ENCODE assay signal across 28 mouse cellular contexts in the genomic region with DNA sequence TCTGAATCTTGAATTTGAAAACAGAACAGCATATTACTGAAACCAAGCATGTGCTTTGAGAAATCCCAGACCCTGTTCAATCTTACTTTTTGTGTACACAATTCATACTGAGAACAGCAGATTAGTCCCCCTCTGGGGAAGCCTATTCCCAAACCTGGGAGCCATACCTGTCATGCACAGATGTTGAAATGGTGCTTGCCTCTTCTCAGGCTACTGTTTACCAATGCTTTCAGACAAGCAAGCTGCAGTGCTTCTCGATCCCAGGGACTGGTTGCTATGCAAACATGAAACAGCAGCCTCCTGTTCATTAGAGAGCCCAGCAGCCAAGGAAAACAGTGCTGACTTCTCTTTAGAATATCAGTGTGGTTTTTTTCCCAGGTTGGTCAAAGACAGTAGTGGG.
DNase-seq lines count a peak whose midpoint lies in the region; ATAC-seq and TF ChIP-seq lines count a peak whose summit lies in the region.
"Had no signal": no experiment of that assay in that cellular context is flagged by ENCODE, and none has a peak within 500 bp of the region (broad histone marks: within the 10 kb centered on the region; RNA-seq: fewer than 3 reads in every experiment).

No protein-coding gene starts in this region.

- peak; percentile 12 for DNase-seq in lung, embryonic 14.5 days
- DNase-seq in lung, postnatal 0 days (ENCODE audit: low spot score), result no peak
- DNase-seq in embryonic facial prominence, embryonic 10.5 days (ENCODE audit: low spot score), result peak; percentile 11
- DNase-seq in embryonic facial prominence, embryonic 14.5 days (ENCODE audit: low spot score), result peak; percentile 41
- DNase-seq in thymus, postnatal 14 days, result no peak
- no peak for DNase-seq in kidney, adult 18-20 months
- DNase-seq in adrenal gland, adult 18-20 months (ENCODE audit: low spot score in 2 of 2), result no peak
- DNase-seq: adrenal gland, postnatal 10 days; adrenal gland, postnatal 36 days; cerebellum, adult 18-20 months; cerebellum, adult 9-10 months; cerebellum, postnatal 25 days; gastrocnemius, postnatal 10 days; gastrocnemius, postnatal 36 days; heart, postnatal 10 days; heart, postnatal 36 days had no signal

- no peak for TF ChIP-seq EP300 in lung, postnatal 0 days (IDR thresholded peaks at IDR 0.05)

- ATAC-seq in lung, embryonic 14.5 days (ENCODE audit: insufficient read depth), result no peak
- ATAC-seq in lung, postnatal 0 days, result no peak
- ATAC-seq in embryonic facial prominence, embryonic 14.5 days (ENCODE audit: low read depth), result peak; percentile 67; the same call in 1 of the 2 replicates
- ATAC-seq: activated CD4-positive, CD25-positive, alpha-beta regulatory T cell, adult 4 months; CD4-positive, CD25-positive, alpha-beta regulatory T cell, adult 4 months; forebrain, embryonic 15.5 days; hindbrain, postnatal 0 days; inflammation-experienced regulatory T-cells, adult 6 months had no signal

- H3K27me3 ChIP-seq in lung, embryonic 14.5 days (ENCODE audit: insufficient read depth, low read length), result no peaks in the 10 kb centered on the region
- H3K27me3 ChIP-seq in lung, postnatal 0 days (replicated peaks; ENCODE audit: insufficient read depth, low read length), result no peaks in the 10 kb centered on the region
- H3K27me3 ChIP-seq in embryonic facial prominence, embryonic 10.5 days (replicated peaks; ENCODE audit: low read depth, poor library complexity, severe bottlenecking), result no peaks in the 10 kb centered on the region
- no peaks in the 10 kb centered on the region for H3K27me3 ChIP-seq in embryonic facial prominence, embryonic 14.5 days (replicated peaks; ENCODE audit: control insufficient read depth, insufficient read depth, low read length)
- H3K27me3 ChIP-seq: embryonic facial prominence, embryonic 15.5 days; forebrain, embryonic 12.5 days; forebrain, embryonic 15.5 days; heart, embryonic 12.5 days; heart, embryonic 15.5 days had no signal

- H3K4me3 ChIP-seq in lung, embryonic 14.5 days (ENCODE audit: low read depth, low read length), result no peak overlapping the region
- H3K4me3 ChIP-seq in lung, postnatal 0 days (ENCODE audit: low read depth, low read length), result no peak overlapping the region
- no peak overlapping the region for H3K4me3 ChIP-seq in embryonic facial prominence, embryonic 10.5 days
- H3K4me3 ChIP-seq in embryonic facial prominence, embryonic 14.5 days (ENCODE audit: low read depth, low read length), result no peak overlapping the region
- H3K4me3 ChIP-seq in olfactory bulb, adult 2 months (ENCODE audit: insufficient read depth, low read depth, low read length), result no peak overlapping the region
- H3K4me3 ChIP-seq: embryonic facial prominence, embryonic 15.5 days; forebrain, embryonic 12.5 days; forebrain, embryonic 15.5 days; heart, embryonic 12.5 days; heart, embryonic 15.5 days; hindbrain, embryonic 10.5 days had no signal

- no peaks in the 10 kb centered on the region for H3K36me3 ChIP-seq in lung, embryonic 14.5 days (ENCODE audit: insufficient read depth)
- H3K36me3 ChIP-seq in lung, postnatal 0 days (ENCODE audit: insufficient read depth, low read length), result no peaks in the 10 kb centered on the region
- H3K36me3 ChIP-seq in embryonic facial prominence, embryonic 10.5 days (replicated peaks), result no peaks in the 10 kb centered on the region
- no peaks in the 10 kb centered on the region for H3K36me3 ChIP-seq in embryonic facial prominence, embryonic 14.5 days (ENCODE audit: control insufficient read depth, insufficient read depth, low read length)
- H3K36me3 ChIP-seq: embryonic facial prominence, embryonic 15.5 days; forebrain, embryonic 12.5 days; forebrain, embryonic 15.5 days; heart, embryonic 12.5 days; heart, embryonic 15.5 days; hindbrain, embryonic 10.5 days had no signal

- WGBS in lung, embryonic 14.5 days, result 24% methylated on average over 1 of the region's 1 CpGs
- WGBS in lung, postnatal 0 days, result 15% methylated on average over 1 of the region's 1 CpGs
- WGBS in embryonic facial prominence, embryonic 10.5 days, result 60% methylated on average over 1 of the region's 1 CpGs
- WGBS in embryonic facial prominence, embryonic 14.5 days, result 13% methylated on average over 1 of the region's 1 CpGs
- 17% methylated on average over 1 of the region's 1 CpGs for WGBS in olfactory bulb, adult 2 months

- TF ChIP-seq POLR2A in olfactory bulb, adult 2 months (IDR thresholded peaks at IDR 0.05; ENCODE audit: insufficient read depth, low read depth, low read length), result no peak

- no peaks in the 10 kb centered on the region for H3K4me1 ChIP-seq in lung, embryonic 14.5 days (ENCODE audit: insufficient read depth)
- no peaks in the 10 kb centered on the region for H3K4me1 ChIP-seq in lung, postnatal 0 days (ENCODE audit: insufficient read depth, low read depth, low read length)
- H3K4me1 ChIP-seq in embryonic facial prominence, embryonic 10.5 days, result no peaks in the 10 kb centered on the region
- H3K4me1 ChIP-seq in embryonic facial prominence, embryonic 14.5 days (ENCODE audit: control insufficient read depth, insufficient read depth, low read length), result no peaks in the 10 kb centered on the region
- no peaks in the 10 kb centered on the region for H3K4me1 ChIP-seq in olfactory bulb, adult 2 months (ENCODE audit: control insufficient read depth, insufficient read depth, low read length)
- H3K4me1 ChIP-seq: embryonic facial prominence, embryonic 15.5 days; forebrain, embryonic 12.5 days; forebrain, embryonic 15.5 days; heart, embryonic 12.5 days; heart, embryonic 15.5 days; hindbrain, embryonic 10.5 days had no signal

- no peak overlapping the region for H3K27ac ChIP-seq in lung, embryonic 14.5 days (ENCODE audit: low read depth)
- no peak overlapping the region for H3K27ac ChIP-seq in lung, postnatal 0 days (ENCODE audit: low read length)
- H3K27ac ChIP-seq in embryonic facial prominence, embryonic 10.5 days (replicated peaks), result no peak overlapping the region
- H3K27ac ChIP-seq in embryonic facial prominence, embryonic 14.5 days (replicated peaks; ENCODE audit: low read depth, low read length), result no peak overlapping the region
- 0 out of 2 replicates have a peak overlapping the region, but pooled peaks have one; percentile 3 for H3K27ac ChIP-seq in olfactory bulb, adult 2 months (ENCODE audit: insufficient read depth, low read depth, low read length)
- H3K27ac ChIP-seq: embryonic facial prominence, embryonic 15.5 days; forebrain, embryonic 12.5 days; forebrain, embryonic 15.5 days; heart, embryonic 15.5 days; hindbrain, embryonic 10.5 days; hindbrain, embryonic 14.5 days; hindbrain, postnatal 0 days had no signal

- no peaks in the 10 kb centered on the region for H3K9me3 ChIP-seq in lung, embryonic 14.5 days (ENCODE audit: low read depth, low read length)
- H3K9me3 ChIP-seq in lung, postnatal 0 days (ENCODE audit: low read length), result no peaks in the 10 kb centered on the region
- no peaks in the 10 kb centered on the region for H3K9me3 ChIP-seq in embryonic facial prominence, embryonic 10.5 days
- no peaks in the 10 kb centered on the region for H3K9me3 ChIP-seq in embryonic facial prominence, embryonic 14.5 days (ENCODE audit: control insufficient read depth, low read length)
- H3K9me3 ChIP-seq: embryonic facial prominence, embryonic 15.5 days; forebrain, embryonic 12.5 days; forebrain, embryonic 15.5 days; heart, embryonic 12.5 days; heart, embryonic 15.5 days; hindbrain, embryonic 10.5 days had no signal

- no peak overlapping the region for H3K4me2 ChIP-seq in lung, embryonic 14.5 days
- H3K4me2 ChIP-seq in lung, postnatal 0 days (replicated peaks; ENCODE audit: low read depth, low read length), result no peak overlapping the region
- H3K4me2 ChIP-seq in embryonic facial prominence, embryonic 14.5 days (ENCODE audit: low read depth, low read length), result no peak overlapping the region
- H3K4me2 ChIP-seq: embryonic facial prominence, embryonic 15.5 days; forebrain, embryonic 12.5 days; forebrain, embryonic 15.5 days; heart, embryonic 12.5 days; heart, embryonic 15.5 days; hindbrain, embryonic 14.5 days had no signal

- TF ChIP-seq CTCF in lung, embryonic 14.5 days (IDR thresholded peaks at IDR 0.05; ENCODE audit: low read depth), result no peak
- TF ChIP-seq CTCF in lung, postnatal 0 days (IDR thresholded peaks at IDR 0.05), result no peak
- TF ChIP-seq CTCF in olfactory bulb, adult 2 months (IDR thresholded peaks at IDR 0.05; ENCODE audit: insufficient read depth, low read depth, low read length), result no peak

- no peak overlapping the region for H3K9ac ChIP-seq in lung, embryonic 14.5 days
- no peak overlapping the region for H3K9ac ChIP-seq in lung, postnatal 0 days (replicated peaks; ENCODE audit: low read depth)
- H3K9ac ChIP-seq in embryonic facial prominence, embryonic 14.5 days (ENCODE audit: low read depth, low read length), result no peak overlapping the region
- H3K9ac ChIP-seq: embryonic facial prominence, embryonic 15.5 days; forebrain, embryonic 12.5 days; forebrain, embryonic 15.5 days; heart, embryonic 12.5 days; heart, embryonic 15.5 days; hindbrain, embryonic 14.5 days had no signal

Comparison
In these comparisons a context has a peak if more than half of its experiments do, and no peak if none do; other contexts are left out.
1. DNase-seq: peak in lung, embryonic 14.5 days (single experiment), embryonic facial prominence, embryonic 10.5 days (single experiment) and embryonic facial prominence, embryonic 14.5 days (single experiment); none in lung, postnatal 0 days (single experiment), thymus, postnatal 14 days (single experiment), kidney, adult 18-20 months (single experiment) and adrenal gland, adult 18-20 months (0 of 2).